Mouse (Mus musculus): Measurements from ENCODE around the gene Slc17a3.

DNA sequence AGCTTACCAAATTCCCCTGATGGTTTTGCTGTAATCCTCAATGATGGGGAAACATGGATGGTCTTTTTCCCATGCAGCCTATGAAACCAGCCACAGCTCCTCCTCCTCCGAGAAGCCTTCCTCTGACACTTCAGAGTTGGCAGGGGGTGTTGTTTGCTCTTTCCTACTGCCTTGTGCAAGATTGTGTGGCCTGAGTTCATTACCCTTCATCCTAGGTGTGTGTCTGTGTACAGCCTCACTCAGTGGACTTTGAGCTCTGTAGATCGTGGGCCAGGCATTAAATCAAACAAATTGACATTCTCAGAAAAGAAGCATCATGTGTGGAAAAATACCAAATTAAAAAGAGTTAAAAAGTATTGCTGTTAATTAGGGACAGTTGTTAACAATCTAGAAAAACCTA, 34.7 kb upstream of the Slc17a3 start:
- no peak for TF ChIP-seq CTCF (conservative IDR thresholded peaks at IDR 0.05; ENCODE audit: insufficient read depth, insufficient read length, low read depth, low read length)
- TF ChIP-seq POLR2A (IDR thresholded peaks at IDR 0.05; ENCODE audit: low read depth, low read length), result no peak
